Mouse (Mus musculus) embryonic facial prominence, embryonic 10.5 days (tissue): ENCODE data around the gene Vwa2. TPM values are rescaled to one million over a fixed set of nuclear protein-coding genes. Genes with fewer than 3 reads are reported as not detected.

Experiments
- DNase-seq: peaks from one replicate; pipeline ENCODE4 v3.0.0-alpha.2; 2017; ENCODE audit warnings: low spot score
- H3K27ac ChIP-seq: fragments of 300-500 bp; sonication (generic); replicated peaks from 2 replicates; pipeline ENCODE4 v1.5.1; 2016; ENCODE audit warnings: mild to moderate bottlenecking
- H3K27me3 ChIP-seq: fragments of 300-500 bp; sonication (generic); replicated peaks from 2 replicates; pipeline ENCODE4 v1.6.1; 2016; ENCODE audit warnings: low read depth, mild to moderate bottlenecking; ENCODE audit not compliant: poor library complexity, severe bottlenecking
- H3K36me3 ChIP-seq: fragments of 300-500 bp; sonication (generic); replicated peaks from 2 replicates; pipeline ENCODE4 v1.6.1; 2016; ENCODE audit warnings: mild to moderate bottlenecking, moderate library complexity
- H3K4me1 ChIP-seq: fragments of 300-500 bp; sonication (generic); 2 replicates; pipeline ENCODE4 v1.6.1; 2016
- H3K4me3 ChIP-seq: fragments of 300-500 bp; sonication (generic); 2 replicates; pipeline ENCODE4 v1.5.1; 2016; ENCODE audit warnings: mild to moderate bottlenecking, moderate library complexity
- H3K9me3 ChIP-seq: fragments of 300-500 bp; sonication (generic); 2 replicates; pipeline ENCODE4 v1.6.1; 2016; ENCODE audit warnings: mild to moderate bottlenecking
- WGBS: fragments of 180-500 bp; shearing (Covaris S2); methylation state at CpG from one replicate; pipeline ENCODE4 v1.1.7; 2016; 5-methylcytosine and 5-hydroxymethylcytosine counted together
- polyA plus RNA-seq: library from polyadenylated mRNA; unstranded; fragments of >200 nt; fragmentation: Nextera tagmentation; extraction: Ambion mirVana; gene quantifications from 2 replicates; pipeline ENCODE4 v1.2.1, GENCODE M21; 2016

The Vwa2 gene
- polyA plus RNA-seq, 1 experiment from 2014 or later: 5.7 TPM

DNA sequence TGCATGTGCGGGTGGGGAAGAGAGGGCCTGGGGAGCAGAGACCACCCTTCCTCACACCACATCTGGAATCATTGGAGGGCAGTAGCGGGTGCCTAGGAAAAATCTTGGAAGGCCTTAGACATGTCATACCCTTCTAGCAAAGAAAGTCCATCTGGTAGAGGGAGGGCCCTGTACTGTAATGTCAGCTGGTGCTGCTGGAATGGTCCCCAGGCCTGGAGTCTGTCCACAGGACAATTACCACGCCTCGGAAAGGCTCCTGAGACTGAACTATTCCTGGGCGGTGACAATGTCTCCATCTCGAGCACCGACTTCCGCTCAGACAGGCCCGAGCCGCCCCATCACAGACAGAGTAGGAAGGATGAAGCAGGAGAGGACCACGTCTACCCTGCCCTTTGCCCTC, 66.5 kb downstream of the Vwa2 start:
- no peak for DNase-seq
- Histone ChIP-seq H3K36me3 (no peaks in the 10 kb centered on the region), H3K9me3 (0 out of 2 replicates have a peak, but pooled peaks cover 4% of the 10 kb centered on the region), H3K27ac (no peak overlapping the region), H3K4me3 (no peak overlapping the region), H3K27me3 (no peaks in the 10 kb centered on the region), H3K4me1 (peaks cover 14% of the 10 kb centered on the region)
- 91% methylated on average over 11 of the region's 11 CpGs for WGBS

DNA sequence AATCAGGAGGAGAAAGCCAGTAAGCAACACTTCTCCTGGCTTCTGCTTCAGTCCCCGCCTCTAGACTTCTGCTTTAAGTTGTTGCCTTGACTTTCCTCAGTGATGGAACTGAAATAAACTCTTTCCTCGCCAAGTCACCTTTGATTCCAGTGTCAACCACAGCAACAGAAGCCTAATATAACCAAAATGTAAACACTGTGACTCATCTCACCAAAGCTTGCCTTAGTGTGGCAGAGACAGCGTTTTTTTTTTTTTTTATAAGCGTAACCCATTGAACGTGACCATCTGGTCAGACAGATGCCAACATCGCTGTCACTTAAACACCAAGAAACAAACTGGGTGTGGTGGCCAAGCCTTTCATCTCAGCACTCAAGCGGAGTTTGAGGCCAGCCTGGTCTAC, 68.2 kb downstream of the Vwa2 start:
- Histone ChIP-seq H3K27ac (no peak overlapping the region), H3K9me3 (0 out of 2 replicates have a peak, but pooled peaks cover 4% of the 10 kb centered on the region), H3K36me3 (no peaks in the 10 kb centered on the region), H3K27me3 (no peaks in the 10 kb centered on the region), H3K4me3 (no peak overlapping the region), H3K4me1 (peaks cover 8% of the 10 kb centered on the region)
- 94% methylated on average over 7 of the region's 7 CpGs for WGBS
- DNase-seq: no peak

DNA sequence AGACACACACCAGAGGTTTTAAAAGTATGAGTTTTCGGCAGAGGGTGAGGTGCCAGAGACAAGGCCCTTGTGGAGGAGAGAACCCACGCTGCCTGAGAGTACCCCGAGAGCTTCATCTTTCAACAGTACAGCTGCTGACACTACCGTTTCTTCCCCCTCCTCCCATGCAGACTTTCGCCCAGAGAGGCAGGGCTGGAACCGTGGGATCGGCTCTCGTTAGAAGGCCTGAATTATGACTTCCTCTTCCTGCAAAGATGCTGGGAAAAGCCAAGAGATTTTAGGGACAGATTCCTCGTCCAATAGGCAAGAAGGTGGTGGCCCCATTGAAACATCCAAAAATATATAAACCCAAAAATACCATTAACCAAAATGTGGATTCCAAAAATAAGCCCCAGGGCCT, 70.2 kb downstream of the Vwa2 start:
- 84% methylated on average over 9 of the region's 9 CpGs for WGBS

DNA sequence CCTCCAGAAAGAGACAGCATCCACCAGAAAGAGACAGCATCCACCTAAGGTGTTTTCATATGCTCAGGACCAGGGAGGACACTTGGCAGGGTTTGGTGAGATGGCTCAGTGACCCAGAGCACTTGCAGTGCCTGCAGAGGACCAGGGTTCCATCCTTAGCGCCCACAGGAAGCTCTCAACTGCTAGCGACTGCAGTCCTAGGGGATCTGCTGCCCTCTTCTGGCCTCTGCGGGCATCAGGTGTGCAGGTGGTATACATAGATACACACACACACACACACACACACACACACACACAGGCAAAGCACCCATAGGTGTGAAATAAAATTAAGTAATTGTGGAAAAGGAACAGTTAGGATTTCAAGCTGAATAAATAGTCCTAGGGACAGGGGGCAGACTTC, 70.8 kb downstream of the Vwa2 start:
- 97% methylated on average over 3 of the region's 3 CpGs for WGBS
- Histone ChIP-seq H3K27me3 (no peaks in the 10 kb centered on the region), H3K9me3 (0 out of 2 replicates have a peak, but pooled peaks cover 4% of the 10 kb centered on the region), H3K4me1 (peaks cover 3% of the 10 kb centered on the region), H3K36me3 (no peaks in the 10 kb centered on the region), H3K4me3 (no peak overlapping the region), H3K27ac (no peak overlapping the region)
- DNase-seq: no peak

More for the DNA sequence above, 70.2 kb downstream of the Vwa2 start:
- no peak for DNase-seq
- H3K36me3 ChIP-seq: no peaks in the 10 kb centered on the region
- no peak overlapping the region for H3K4me3 ChIP-seq
- H3K9me3 ChIP-seq: 0 out of 2 replicates have a peak, but pooled peaks cover 4% of the 10 kb centered on the region
- no peak overlapping the region for H3K27ac ChIP-seq
- H3K4me1 ChIP-seq: peaks cover 5% of the 10 kb centered on the region
- no peaks in the 10 kb centered on the region for H3K27me3 ChIP-seq

DNA sequence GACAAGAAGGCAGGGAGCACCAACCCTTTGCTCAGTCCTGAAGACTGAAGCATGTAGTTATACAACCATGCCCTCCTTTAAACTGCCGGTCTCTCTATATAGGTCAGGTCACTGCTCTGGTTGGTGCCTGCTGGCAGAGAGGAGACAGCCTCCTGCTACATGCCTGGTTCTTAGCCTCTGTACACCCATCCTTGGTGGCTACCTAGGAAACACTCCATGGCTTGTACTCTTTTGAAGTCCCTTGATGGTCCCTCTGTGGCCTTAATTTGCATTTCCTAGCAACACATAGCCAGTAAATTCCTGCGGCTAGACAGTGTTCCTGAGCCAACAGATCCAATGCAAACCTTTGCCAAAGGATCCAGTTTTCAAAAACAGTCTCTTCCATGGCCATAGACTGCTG, 71.6 kb downstream of the Vwa2 start:
- no peak for DNase-seq
- no peaks in the 10 kb centered on the region for H3K4me1 ChIP-seq
- WGBS: 85% methylated on average over 2 of the region's 2 CpGs
- no peak overlapping the region for H3K4me3 ChIP-seq
- no peaks in the 10 kb centered on the region for H3K27me3 ChIP-seq
- 0 out of 2 replicates have a peak, but pooled peaks cover 4% of the 10 kb centered on the region for H3K9me3 ChIP-seq
- H3K36me3 ChIP-seq: no peaks in the 10 kb centered on the region
- H3K27ac ChIP-seq: no peak overlapping the region

DNA sequence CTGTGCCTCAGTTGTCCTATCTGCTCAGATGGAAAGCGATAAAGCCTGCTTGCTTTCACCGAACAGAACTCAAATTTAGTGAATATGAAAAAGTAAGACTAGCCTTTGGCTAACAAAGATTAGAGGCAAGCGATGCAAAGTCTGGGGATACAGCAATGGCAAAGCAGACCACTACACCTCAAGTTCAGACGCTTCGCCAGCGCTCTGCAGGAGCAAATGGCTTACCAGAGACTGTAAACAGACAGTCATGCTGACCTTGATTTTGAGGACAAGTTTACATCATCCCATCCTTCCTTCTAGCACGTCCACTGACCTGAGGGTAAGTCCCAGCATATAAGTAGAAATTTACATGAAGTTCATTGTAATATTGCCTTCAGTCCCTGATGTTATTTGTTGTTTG, 72.2 kb downstream of the Vwa2 start:
- H3K4me1 ChIP-seq: no peaks in the 10 kb centered on the region
- DNase-seq: no peak
- WGBS: 95% methylated on average over 7 of the region's 7 CpGs
- no peaks in the 10 kb centered on the region for H3K27me3 ChIP-seq
- no peaks in the 10 kb centered on the region for H3K36me3 ChIP-seq
- H3K27ac ChIP-seq: no peak overlapping the region
- 0 out of 2 replicates have a peak, but pooled peaks cover 4% of the 10 kb centered on the region for H3K9me3 ChIP-seq
- no peak overlapping the region for H3K4me3 ChIP-seq

DNA sequence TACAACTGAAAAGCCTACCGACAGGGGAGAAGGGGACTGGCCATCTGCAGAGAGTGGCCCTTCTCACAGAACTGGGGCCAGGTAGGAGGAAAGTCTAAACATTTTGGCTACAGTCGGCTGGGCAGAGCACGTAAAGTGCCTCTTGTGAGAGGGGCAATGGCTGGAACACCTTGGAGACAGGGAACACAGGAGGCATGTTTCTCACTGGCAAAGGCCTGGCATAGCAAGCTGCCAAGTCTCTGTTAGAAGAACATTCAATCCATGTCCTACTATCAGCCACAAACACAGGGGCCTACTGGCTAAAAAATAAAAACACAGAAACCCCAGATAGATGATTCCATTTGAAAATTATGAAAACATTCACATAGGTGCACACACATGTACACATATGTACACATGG, 72.7 kb downstream of the Vwa2 start:
- H3K9me3 ChIP-seq: 0 out of 2 replicates have a peak, but pooled peaks cover 4% of the 10 kb centered on the region
- H3K4me3 ChIP-seq: no peak overlapping the region
- H3K36me3 ChIP-seq: no peaks in the 10 kb centered on the region
- no peak overlapping the region for H3K27ac ChIP-seq
- WGBS: 90% methylated on average over 3 of the region's 3 CpGs
- H3K27me3 ChIP-seq: no peaks in the 10 kb centered on the region
- no peak for DNase-seq
- no peaks in the 10 kb centered on the region for H3K4me1 ChIP-seq

DNA sequence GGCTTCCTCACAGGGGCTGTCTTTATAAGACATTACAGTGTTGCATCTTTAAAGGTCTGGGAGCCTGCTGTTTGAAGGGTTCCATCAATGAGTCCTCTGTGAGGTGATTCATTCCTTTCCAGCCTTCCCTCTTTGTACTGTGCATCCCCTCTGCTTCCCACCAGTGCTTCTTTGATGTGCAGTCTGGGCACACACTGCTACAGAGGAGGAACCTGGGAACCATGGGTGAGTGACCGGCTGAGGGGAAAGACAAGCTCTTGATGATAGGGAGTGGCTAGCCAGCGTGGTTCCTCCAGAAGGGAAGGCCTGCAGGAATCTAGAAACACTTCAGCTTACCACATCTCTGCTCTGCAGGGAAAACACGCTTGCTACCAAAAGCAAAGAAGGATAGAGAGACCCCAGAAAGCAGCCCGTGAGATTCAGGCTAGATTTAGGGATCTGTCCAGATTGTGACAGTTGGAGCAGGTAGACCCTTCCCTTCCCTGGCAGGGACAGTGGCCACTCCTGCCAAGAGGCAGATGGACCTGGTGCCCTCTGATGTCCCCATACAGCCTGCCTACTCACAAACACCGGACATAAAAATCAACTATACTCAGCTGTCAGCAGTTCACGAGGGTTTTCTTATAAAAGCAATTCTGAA, 74.0 kb downstream of the Vwa2 start:
- no peak overlapping the region for H3K27ac ChIP-seq
- H3K36me3 ChIP-seq: no peaks in the 10 kb centered on the region
- no peak overlapping the region for H3K4me3 ChIP-seq
- 74% methylated on average over 6 of the region's 6 CpGs for WGBS
- no peak for DNase-seq
- H3K9me3 ChIP-seq: 0 out of 2 replicates have a peak, but pooled peaks cover 4% of the 10 kb centered on the region
- H3K4me1 ChIP-seq: no peaks in the 10 kb centered on the region
- no peaks in the 10 kb centered on the region for H3K27me3 ChIP-seq

DNA sequence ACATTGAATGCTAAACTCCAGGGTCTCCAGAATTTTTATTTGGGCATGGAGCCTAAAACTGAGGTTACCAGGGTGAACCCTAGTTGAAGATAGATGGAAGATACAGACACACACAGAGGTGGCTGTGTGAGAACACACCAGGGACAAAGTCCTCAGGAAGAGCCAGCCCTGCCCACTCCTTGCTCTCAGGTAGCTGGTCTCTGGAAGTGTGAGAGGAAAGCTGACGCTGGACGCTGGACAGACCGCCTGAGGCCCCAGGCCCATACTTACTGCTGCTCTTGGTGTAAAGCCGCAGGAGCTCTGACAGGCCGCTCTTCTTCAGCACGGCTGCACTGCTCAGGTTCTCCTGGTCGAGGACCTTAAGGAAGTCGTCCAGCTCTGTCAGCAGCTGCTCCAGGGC, 75.8 kb downstream of the Vwa2 start:
- WGBS: 73% methylated on average over 8 of the region's 8 CpGs
- Histone ChIP-seq H3K4me3 (no peak overlapping the region), H3K9me3 (0 out of 2 replicates have a peak, but pooled peaks cover under 1% of the 10 kb centered on the region), H3K4me1 (no peaks in the 10 kb centered on the region), H3K27ac (no peak overlapping the region), H3K27me3 (no peaks in the 10 kb centered on the region), H3K36me3 (no peaks in the 10 kb centered on the region)
- DNase-seq: no peak

DNA sequence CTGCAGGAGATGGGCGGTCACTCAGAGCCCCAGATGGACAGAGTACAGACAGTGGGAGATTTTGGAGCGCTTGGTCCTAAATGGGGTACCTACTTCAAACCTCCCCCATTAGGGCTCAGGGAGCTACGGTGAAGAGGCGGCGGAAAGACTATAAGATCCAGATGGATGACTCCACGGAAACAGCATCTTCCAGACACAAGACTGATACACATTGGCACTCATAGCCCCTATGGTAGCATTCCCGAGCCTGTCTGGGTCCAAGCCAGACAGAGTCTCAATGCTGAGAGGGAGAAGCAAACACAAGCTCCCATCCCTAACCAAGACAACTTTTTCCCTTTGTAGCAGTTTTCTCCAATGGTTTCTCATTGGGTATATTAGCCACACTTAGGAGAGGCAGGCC, 76.8 kb downstream of the Vwa2 start:
- WGBS: 84% methylated on average over 7 of the region's 7 CpGs
- DNase-seq: no peak
- Histone ChIP-seq H3K9me3 (no peaks in the 10 kb centered on the region), H3K27ac (no peak overlapping the region), H3K36me3 (no peaks in the 10 kb centered on the region), H3K4me3 (no peak overlapping the region), H3K4me1 (peaks cover 3% of the 10 kb centered on the region; the same call in 1 of the 2 replicates), H3K27me3 (no peaks in the 10 kb centered on the region)

DNA sequence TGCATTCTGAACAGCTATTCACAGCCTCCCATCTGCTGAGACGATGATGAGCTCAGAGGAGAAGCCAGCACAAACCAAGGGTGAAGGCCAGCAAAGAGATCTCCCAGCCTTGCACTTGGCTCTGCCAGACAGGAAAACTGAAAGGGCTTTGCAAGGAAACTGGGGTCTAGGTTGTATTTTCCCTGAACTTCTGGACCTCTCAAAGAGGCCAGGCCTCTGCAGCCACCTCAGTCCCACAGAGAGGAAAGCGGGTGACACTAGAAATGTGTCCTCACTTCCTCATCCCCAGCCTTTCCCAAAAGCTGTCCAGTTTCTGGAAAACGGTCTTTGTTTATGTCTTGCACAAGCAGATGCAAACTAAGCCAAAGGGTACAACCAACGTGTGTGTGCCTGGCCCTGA, 79.8 kb downstream of the Vwa2 start:
- H3K27me3 ChIP-seq: no peaks in the 10 kb centered on the region
- no peaks in the 10 kb centered on the region for H3K9me3 ChIP-seq
- no peak for DNase-seq
- 89% methylated on average over 4 of the region's 4 CpGs for WGBS
- H3K27ac ChIP-seq: no peak overlapping the region
- H3K4me3 ChIP-seq: no peak overlapping the region
- H3K36me3 ChIP-seq: no peaks in the 10 kb centered on the region
- H3K4me1 ChIP-seq: peaks cover 19% of the 10 kb centered on the region; the same call in 1 of the 2 replicates

DNA sequence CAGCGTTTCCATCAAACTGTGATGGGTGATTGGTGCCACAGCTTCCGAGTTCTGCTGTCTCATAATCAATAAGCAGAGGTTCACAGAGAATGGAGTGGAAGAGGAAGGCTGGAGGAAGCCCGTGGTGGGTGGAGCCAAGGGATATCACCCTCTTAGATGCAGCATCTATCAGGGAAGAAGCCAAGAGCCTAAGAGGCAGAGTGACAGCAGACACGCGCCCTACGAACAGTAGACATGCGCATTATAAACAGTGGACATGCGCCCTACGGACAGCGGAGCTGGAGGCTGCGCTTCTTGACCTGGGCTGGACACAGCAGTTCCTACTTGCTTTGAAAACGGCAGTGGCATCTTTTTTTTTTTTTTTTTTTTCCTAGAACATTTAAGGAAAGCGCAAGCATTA, 80.8 kb downstream of the Vwa2 start:
- Histone ChIP-seq H3K36me3 (no peaks in the 10 kb centered on the region), H3K4me1 (peaks cover 28% of the 10 kb centered on the region), H3K9me3 (no peaks in the 10 kb centered on the region), H3K4me3 (no peak overlapping the region), H3K27ac (no peak overlapping the region), H3K27me3 (no peaks in the 10 kb centered on the region)
- DNase-seq: no peak
- WGBS: 88% methylated on average over 13 of the region's 13 CpGs
